Mouse (Mus musculus): ENCODE results near the gene Helz2.

GRCm38 (mm10) chr2:181277866-181278265 lies 36.0 kb upstream of the Helz2 start:
- TF ChIP-seq EP300 (IDR thresholded peaks at IDR 0.05) (no peak), CTCF (IDR thresholded peaks at IDR 0.05) (no peak)
